Mouse (Mus musculus) thymus, postnatal 10 days (tissue): ENCODE results near the gene Hpd.

Experiments
- DNase-seq, 2 experiments: peaks; one replicate each; pipeline ENCODE4 v3.0.0; 2021; ENCODE audit warnings: low spot score in 2 of 2

Hpd gene

GRCm38 (mm10) chr5:123187306-123187705, 4.8 kb upstream of the Hpd start:
- DNase-seq = no peak

GRCm38 (mm10) chr5:123185966-123186365, 3.4 kb upstream of the Hpd start:
- no peak for DNase-seq

GRCm38 (mm10) chr5:123181536-123181935, 991 bp downstream of the Hpd start:
- no peak for DNase-seq

GRCm38 (mm10) chr5:123180390-123180789, 2.1 kb downstream of the Hpd start:
- no peak for DNase-seq

GRCm38 (mm10) chr5:123178792-123179191, 3.7 kb downstream of the Hpd start:
- no peak for DNase-seq

- peak; percentile 81 to 93 for DNase-seq
These were observed 10.7 kb downstream of the Hpd start for GRCm38 (mm10) chr5:123171646-123172350.

- DNase-seq = no peak
These were observed 12.2 kb downstream of the Hpd start for GRCm38 (mm10) chr5:123170365-123170764.

GRCm38 (mm10) chr5:123169284-123169683, 13.2 kb downstream of the Hpd start, which contains the start of gene Psmd9:
TSS of gene Psmd9 (plus strand) at chr5:123169413.
- DNase-seq = no peak

GRCm38 (mm10) chr5:123167591-123167990, 14.9 kb downstream of the Hpd start:
- no peak for DNase-seq

- no peak for DNase-seq
These were observed 16.1 kb downstream of the Hpd start for GRCm38 (mm10) chr5:123166437-123166836.

GRCm38 (mm10) chr5:123162942-123163341, 19.6 kb downstream of the Hpd start:
- DNase-seq = no peak

GRCm38 (mm10) chr5:123160341-123160740, 22.2 kb downstream of the Hpd start:
- no peak for DNase-seq

GRCm38 (mm10) chr5:123159866-123160265, 22.7 kb downstream of the Hpd start:
- DNase-seq = no peak

GRCm38 (mm10) chr5:123159446-123159845, 23.1 kb downstream of the Hpd start:
- DNase-seq = no peak

GRCm38 (mm10) chr5:123157972-123158371, 24.6 kb downstream of the Hpd start:
- DNase-seq = no peak

GRCm38 (mm10) chr5:123156763-123157162, 25.8 kb downstream of the Hpd start:
- DNase-seq = no peak

GRCm38 (mm10) chr5:123155425-123155824, 27.1 kb downstream of the Hpd start:
- peak; percentile 70 to 77 for DNase-seq

- peak; percentile 53 to 61 for DNase-seq
These were observed 29.6 kb downstream of the Hpd start for GRCm38 (mm10) chr5:123152901-123153300.

- no peak for DNase-seq
These were observed 30.7 kb downstream of the Hpd start for GRCm38 (mm10) chr5:123151707-123152362.

GRCm38 (mm10) chr5:123151077-123151476, 31.4 kb downstream of the Hpd start:
- peak; percentile 70 to 75 for DNase-seq

GRCm38 (mm10) chr5:123150641-123151040, 31.9 kb downstream of the Hpd start:
- DNase-seq = peak; percentile 83 to 90

GRCm38 (mm10) chr5:123149451-123150400, 32.8 kb downstream of the Hpd start:
- DNase-seq = peak; percentile 84 to 92
